Mouse (Mus musculus) neural tube, embryonic 11.5 days (tissue): Measurements from ENCODE around the gene Ppat. TPM values are rescaled to one million over a fixed set of nuclear protein-coding genes. Genes with fewer than 3 reads are reported as not detected.

ENCODE experiments used
- ATAC-seq: fragments of 200-750 bp; cut with Nextera tagmentation; 2 replicates; pipeline ENCODE4 v1.8.0; 2017; ENCODE audit warnings: moderate number of reproducible peaks, mild to moderate bottlenecking, moderate TSS enrichment, moderate library complexity; ENCODE audit not compliant: insufficient read depth, low FRiP score, low TSS enrichment
- DNase-seq: peaks from one replicate; pipeline ENCODE4 v3.0.0-alpha.2; 2015; ENCODE audit warnings: low spot score
- H3K27ac ChIP-seq: fragments of 300-500 bp; sonication (generic); 2 replicates; pipeline ENCODE4 v1.5.1; 2014; ENCODE audit warnings: low read depth, mild to moderate bottlenecking, low read length
- H3K27me3 ChIP-seq: fragments of 300-500 bp; sonication (generic); 2 replicates; pipeline ENCODE4 v1.6.1; 2014; ENCODE audit warnings: mild to moderate bottlenecking, low read length, mixed read lengths; ENCODE audit not compliant: control insufficient read depth, insufficient read depth
- H3K36me3 ChIP-seq: fragments of 300-500 bp; sonication (generic); 2 replicates; pipeline ENCODE4 v1.6.1; 2014; ENCODE audit warnings: mild to moderate bottlenecking, low read length, moderate library complexity, mixed read lengths; ENCODE audit not compliant: control insufficient read depth, insufficient read depth
- H3K4me1 ChIP-seq: fragments of 300-500 bp; sonication (generic); 2 replicates; pipeline ENCODE4 v1.6.1; 2014; ENCODE audit warnings: low read length, mixed read lengths; ENCODE audit not compliant: control insufficient read depth, insufficient read depth
- H3K4me2 ChIP-seq: fragments of 300-500 bp; sonication (generic); 2 replicates; pipeline ENCODE4 v1.6.1; 2014; ENCODE audit warnings: low read depth, mild to moderate bottlenecking, moderate library complexity
- H3K4me3 ChIP-seq: fragments of 300-500 bp; sonication (generic); 2 replicates; pipeline ENCODE4 v1.5.1; 2014; ENCODE audit warnings: low read depth, low read length
- H3K9ac ChIP-seq: fragments of 300-500 bp; sonication (generic); 2 replicates; pipeline ENCODE4 v1.6.1; 2014; ENCODE audit warnings: mild to moderate bottlenecking, low read length
- H3K9me3 ChIP-seq: fragments of 300-500 bp; sonication (generic); 2 replicates; pipeline ENCODE4 v1.6.1; 2016; ENCODE audit warnings: low read length; ENCODE audit not compliant: control insufficient read depth
- WGBS: fragments of 180-500 bp; shearing (Covaris S2); extraction: QIAGEN DNeasy Blood & Tissue Kit; methylation state at CpG from one replicate; pipeline ENCODE4 v1.1.7; 2014; 5-methylcytosine and 5-hydroxymethylcytosine counted together
- polyA plus RNA-seq: library from polyadenylated mRNA; unstranded; fragments of >200 nt; fragmentation: Nextera tagmentation; extraction: Ambion mirVana; gene quantifications from 2 replicates; pipeline ENCODE4 v1.2.1, GENCODE M21; 2014

Ppat gene
- polyA plus RNA-seq, 1 experiment from 2014 or later = 40.8 TPM

GRCm38 (mm10) chr5:76906155-76906499 is 45.3 kb downstream of the Ppat start:
- Histone ChIP-seq H3K4me3 (peak overlapping the region; percentile 73), H3K9ac (peak overlapping the region; percentile 81), H3K4me2 (peak overlapping the region; percentile 57), H3K36me3 (0 out of 2 replicates have a peak, but pooled peaks cover under 1% of the 10 kb centered on the region), H3K9me3 (no peaks in the 10 kb centered on the region), H3K27ac (0 out of 2 replicates have a peak overlapping the region, but pooled peaks have one; percentile 54), H3K27me3 (no peaks in the 10 kb centered on the region), H3K4me1 (no peaks in the 10 kb centered on the region)
- WGBS = 43% methylated on average over 3 of the region's 3 CpGs
- DNase-seq (no peak), ATAC-seq (no peak; the same call in 1 of the 2 replicates)

- Histone ChIP-seq H3K4me3 (peak within 1 kb of the TSS; percentile 73), H3K9me3 (no peaks in the 10 kb centered on the region), H3K36me3 (0 out of 2 replicates have a peak, but pooled peaks cover 2% of the 10 kb centered on the region), H3K27ac (0 out of 2 replicates have a peak within 1 kb of the TSS, but pooled peaks have one; percentile 54), H3K9ac (peak within 1 kb of the TSS; percentile 81), H3K4me2 (peak within 1 kb of the TSS; percentile 57), H3K4me1 (no peaks in the 10 kb centered on the region), H3K27me3 (no peaks in the 10 kb centered on the region)
- WGBS = under 1% methylated on average over 47 of the region's 47 CpGs
- peak; percentile 95 for ATAC-seq
- DNase-seq = peak; percentile 99
These were observed 45.8 kb downstream of the Ppat start, which contains the start of gene Aasdh for GRCm38 (mm10) chr5:76905405-76906154. Gene Aasdh, minus strand, starts transcription at chr5:76905514.

DNA sequence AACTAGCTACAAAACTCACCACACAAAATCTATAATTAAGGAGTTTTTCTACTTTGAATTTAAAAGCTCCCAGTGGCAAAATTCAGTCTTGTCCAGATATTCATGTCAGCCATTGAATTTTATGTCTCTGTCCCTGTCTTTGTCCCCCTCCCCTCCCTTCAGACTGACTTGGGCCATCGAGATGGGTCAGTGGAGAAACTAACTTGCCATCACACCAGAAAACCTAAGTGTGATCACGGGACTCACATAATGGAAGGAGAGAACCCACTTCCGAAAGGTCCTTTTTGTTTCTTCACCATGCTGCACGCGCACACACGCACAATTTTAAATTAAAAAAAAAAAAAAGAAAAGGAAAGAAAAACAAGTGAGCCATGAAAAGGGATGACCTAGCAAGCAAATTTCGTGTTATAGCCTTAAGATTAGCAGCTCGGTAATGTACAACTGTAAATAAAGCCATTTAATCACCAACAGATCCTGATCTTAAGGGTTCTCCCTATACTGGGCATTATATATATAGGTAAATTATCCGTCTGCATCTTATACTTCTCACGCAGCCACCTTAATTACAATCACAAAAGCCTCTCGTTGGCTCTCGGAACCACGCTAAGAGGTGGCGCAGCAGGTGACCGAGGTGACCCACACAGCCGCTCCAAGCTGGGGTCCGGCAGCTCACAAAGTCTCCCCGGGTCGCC is 46.5 kb downstream of the Ppat start:
- Histone ChIP-seq H3K4me2 (peak overlapping the region; percentile 57), H3K9ac (peak overlapping the region; percentile 81), H3K9me3 (no peaks in the 10 kb centered on the region), H3K4me3 (peak overlapping the region; percentile 73), H3K36me3 (0 out of 2 replicates have a peak, but pooled peaks cover 2% of the 10 kb centered on the region), H3K27me3 (no peaks in the 10 kb centered on the region), H3K27ac (no peak overlapping the region), H3K4me1 (no peaks in the 10 kb centered on the region)
- WGBS = 5% methylated on average over 19 of the region's 19 CpGs
- ATAC-seq = peak; percentile 4; the same call in 1 of the 2 replicates
- DNase-seq = peak; percentile 23

GRCm38 (mm10) chr5:76902131-76902530 is 49.2 kb downstream of the Ppat start:
- Histone ChIP-seq H3K27ac (no peak overlapping the region), H3K9me3 (no peaks in the 10 kb centered on the region), H3K4me3 (no peak overlapping the region), H3K36me3 (0 out of 2 replicates have a peak, but pooled peaks cover 2% of the 10 kb centered on the region), H3K27me3 (no peaks in the 10 kb centered on the region), H3K4me2 (no peak overlapping the region), H3K9ac (no peak overlapping the region), H3K4me1 (no peaks in the 10 kb centered on the region)
- no peak for ATAC-seq
- DNase-seq = no peak
- WGBS = 81% methylated on average over 4 of the region's 4 CpGs

DNA sequence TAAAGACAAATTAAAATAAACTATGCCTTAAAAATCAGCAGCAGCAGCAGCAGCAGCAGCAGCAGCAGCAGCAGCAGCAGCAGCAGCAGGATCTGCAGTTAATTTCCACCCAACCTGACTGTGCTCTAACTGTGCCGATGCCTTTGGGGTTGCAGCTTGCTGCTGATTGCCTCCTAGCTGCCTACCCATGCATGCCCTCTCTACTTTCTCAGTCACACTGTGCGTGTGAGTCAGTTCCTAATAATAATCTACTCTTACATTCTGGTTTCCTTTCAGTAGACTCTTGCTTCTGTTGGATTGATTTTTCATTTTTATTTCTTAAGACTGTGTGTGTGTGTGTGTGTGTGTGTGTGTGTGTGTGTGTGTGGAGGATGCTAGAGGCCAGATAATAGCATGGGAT is 58.3 kb downstream of the Ppat start:
- H3K27ac ChIP-seq = no peak overlapping the region
- no peak overlapping the region for H3K9ac ChIP-seq
- H3K4me3 ChIP-seq = no peak overlapping the region
- H3K4me2 ChIP-seq = no peak overlapping the region
- H3K4me1 ChIP-seq = no peaks in the 10 kb centered on the region
- H3K36me3 ChIP-seq = 0 out of 2 replicates have a peak, but pooled peaks cover 4% of the 10 kb centered on the region
- no peak for ATAC-seq
- 85% methylated on average over 2 of the region's 2 CpGs for WGBS
- H3K27me3 ChIP-seq = no peaks in the 10 kb centered on the region
- no peak for DNase-seq
- H3K9me3 ChIP-seq = no peaks in the 10 kb centered on the region

DNA sequence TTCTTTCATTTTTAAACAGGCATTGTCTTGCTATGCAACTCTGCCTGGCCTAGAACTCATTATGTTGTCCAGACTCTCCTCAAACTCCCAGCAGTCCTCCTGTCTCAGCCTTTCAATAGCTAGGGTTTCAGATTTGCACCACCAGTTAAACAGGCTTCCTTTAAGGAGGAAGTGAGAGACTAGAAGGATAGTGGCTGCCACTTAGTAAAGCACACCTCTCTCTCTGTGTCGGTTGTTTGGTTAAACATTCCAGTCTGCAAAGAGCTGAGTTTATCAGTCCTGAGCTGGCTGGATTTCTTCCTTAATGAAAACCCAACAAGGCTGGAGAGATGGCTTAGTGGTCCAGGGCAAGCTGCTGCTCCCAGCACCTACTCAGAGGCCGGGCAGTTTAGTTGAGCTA is 58.8 kb downstream of the Ppat start:
- Histone ChIP-seq H3K4me2 (no peak overlapping the region), H3K4me3 (no peak overlapping the region), H3K9ac (no peak overlapping the region), H3K4me1 (no peaks in the 10 kb centered on the region), H3K36me3 (0 out of 2 replicates have a peak, but pooled peaks cover 4% of the 10 kb centered on the region), H3K27me3 (no peaks in the 10 kb centered on the region), H3K27ac (no peak overlapping the region), H3K9me3 (no peaks in the 10 kb centered on the region)
- WGBS = 83% methylated on average over 2 of the region's 2 CpGs
- no peak for DNase-seq
- ATAC-seq = no peak

- Histone ChIP-seq H3K9ac (no peak overlapping the region), H3K9me3 (no peaks in the 10 kb centered on the region), H3K4me2 (no peak overlapping the region), H3K4me3 (no peak overlapping the region), H3K27me3 (no peaks in the 10 kb centered on the region), H3K27ac (no peak overlapping the region), H3K36me3 (0 out of 2 replicates have a peak, but pooled peaks cover 4% of the 10 kb centered on the region), H3K4me1 (no peaks in the 10 kb centered on the region)
- DNase-seq (no peak), ATAC-seq (no peak)
- 90% methylated on average over 2 of the region's 2 CpGs for WGBS
These were observed 64.4 kb downstream of the Ppat start for GRCm38 (mm10) chr5:76887011-76887410.

- Histone ChIP-seq H3K4me2 (no peak overlapping the region), H3K27ac (no peak overlapping the region), H3K9ac (no peak overlapping the region), H3K4me3 (no peak overlapping the region), H3K27me3 (no peaks in the 10 kb centered on the region), H3K9me3 (no peaks in the 10 kb centered on the region), H3K4me1 (no peaks in the 10 kb centered on the region), H3K36me3 (0 out of 2 replicates have a peak, but pooled peaks cover 2% of the 10 kb centered on the region)
- ATAC-seq (no peak), DNase-seq (no peak)
- 96% methylated on average over 1 of the region's 1 CpGs for WGBS
These were observed 67.3 kb downstream of the Ppat start for GRCm38 (mm10) chr5:76884107-76884506.
